Mouse (Mus musculus) forebrain, embryonic 11.5 days (tissue): ENCODE results near the gene Ptprh. TPM values are rescaled to one million over a fixed set of nuclear protein-coding genes. Genes with fewer than 3 reads are reported as not detected.
A peak's percentile ranks its signal among the peaks of the same experiment; 100 is the strongest.
"Not testable (repeated sequence)": the region's sequence is repeated elsewhere in the genome, so short reads cannot be mapped to it uniquely, and the experiment has no call there.

Experiments used
- ATAC-seq: fragments of 200-750 bp; cut with Nextera tagmentation; replicated peaks from 2 replicates; pipeline ENCODE4 v1.8.0; 2017; ENCODE audit warnings: moderate TSS enrichment; ENCODE audit not compliant: low FRiP score
- DNase-seq: peaks from one replicate; pipeline ENCODE4 v3.0.0-alpha.2; 2017; ENCODE audit warnings: low spot score
- H3K27ac ChIP-seq: fragments of 300-500 bp; sonication (generic); 2 replicates; pipeline ENCODE4 v1.5.1; 2014; ENCODE audit warnings: low read depth, low read length
- H3K27me3 ChIP-seq: fragments of 300-500 bp; sonication (generic); 2 replicates; pipeline ENCODE4 v1.6.1; 2014; ENCODE audit warnings: mild to moderate bottlenecking, low read length, mixed read lengths; ENCODE audit not compliant: control insufficient read depth, insufficient read depth
- H3K36me3 ChIP-seq: fragments of 300-500 bp; sonication (generic); 2 replicates; pipeline ENCODE4 v1.6.1; 2014; ENCODE audit warnings: mild to moderate bottlenecking, low read length, moderate library complexity, mixed read lengths; ENCODE audit not compliant: control insufficient read depth, insufficient read depth
- H3K4me1 ChIP-seq: fragments of 300-500 bp; sonication (generic); replicated peaks from 2 replicates; pipeline ENCODE4 v1.6.1; 2014; ENCODE audit warnings: low read length, mixed read lengths; ENCODE audit not compliant: control insufficient read depth, insufficient read depth
- H3K4me2 ChIP-seq: fragments of 300-500 bp; sonication (generic); 2 replicates; pipeline ENCODE4 v1.6.1; 2014; ENCODE audit warnings: low read depth, mild to moderate bottlenecking, low read length, moderate library complexity, mixed read lengths; ENCODE audit not compliant: severe bottlenecking
- H3K4me3 ChIP-seq: fragments of 300-500 bp; sonication (generic); 2 replicates; pipeline ENCODE4 v1.5.1; 2014; ENCODE audit warnings: low read depth, low read length
- H3K9ac ChIP-seq: fragments of 300-500 bp; sonication (generic); 2 replicates; pipeline ENCODE4 v1.6.1; 2014; ENCODE audit warnings: low read length
- H3K9me3 ChIP-seq: fragments of 300-500 bp; sonication (generic); 2 replicates; pipeline ENCODE4 v1.6.1; 2016; ENCODE audit warnings: low read length, mixed read lengths; ENCODE audit not compliant: control insufficient read depth
- WGBS: fragments of 180-500 bp; shearing (Covaris S2); extraction: QIAGEN DNeasy Blood & Tissue Kit; methylation state at CpG from one replicate; pipeline ENCODE4 v1.1.7; 2014; 5-methylcytosine and 5-hydroxymethylcytosine counted together
- polyA plus RNA-seq: library from polyadenylated mRNA; unstranded; fragments of >200 nt; fragmentation: Nextera tagmentation; extraction: Ambion mirVana; gene quantifications from 2 replicates; pipeline ENCODE4 v1.2.1, GENCODE M21; 2014

Ptprh gene
- polyA plus RNA-seq, 1 experiment from 2014 or later: not detected

GRCm38 (mm10) chr7:4541344-4541743 lies 62.5 kb downstream of the Ptprh start:
- 66% methylated on average over 5 of the region's 5 CpGs for WGBS
- peaks cover 5% of the 10 kb centered on the region; the same call in 1 of the 2 replicates for H3K4me1 ChIP-seq
- no peak overlapping the region for H3K4me3 ChIP-seq
- no peak overlapping the region for H3K27ac ChIP-seq
- ATAC-seq (no peak), DNase-seq (no peak)
- H3K36me3 ChIP-seq: no peaks in the 10 kb centered on the region
- H3K9me3 ChIP-seq: no peaks in the 10 kb centered on the region
- H3K27me3 ChIP-seq: no peaks in the 10 kb centered on the region
- H3K9ac ChIP-seq: no peak overlapping the region
- no peak overlapping the region for H3K4me2 ChIP-seq

DNA sequence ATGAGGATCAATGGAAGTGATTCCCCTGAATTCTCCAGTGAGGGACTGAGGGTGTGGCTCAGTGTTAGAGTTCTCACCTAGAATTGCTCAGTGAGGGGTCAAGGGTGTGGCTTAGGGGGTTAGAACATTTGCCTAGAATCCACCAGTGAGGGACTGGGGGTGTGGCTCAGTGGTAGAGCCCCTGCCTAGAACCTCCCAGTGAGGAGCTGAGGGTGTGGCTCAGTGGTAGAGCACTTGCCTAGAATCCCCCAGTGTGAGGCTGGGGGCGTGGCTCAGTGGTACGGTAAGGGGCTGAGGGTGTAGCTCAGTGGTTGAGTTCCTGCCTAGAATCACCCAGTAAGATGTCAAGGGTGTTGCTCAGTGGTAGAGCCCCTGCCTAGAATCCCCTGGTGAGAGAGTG lies 64.8 kb downstream of the Ptprh start:
- no peaks in the 10 kb centered on the region for H3K36me3 ChIP-seq
- no peak overlapping the region for H3K9ac ChIP-seq
- no peaks in the 10 kb centered on the region for H3K4me1 ChIP-seq
- H3K4me2 ChIP-seq: no peak overlapping the region
- no peak for ATAC-seq
- H3K4me3 ChIP-seq: no peak overlapping the region
- no peak for DNase-seq
- H3K27ac ChIP-seq: no peak overlapping the region
- H3K9me3 ChIP-seq: no peaks in the 10 kb centered on the region
- 94% methylated on average over 2 of the region's 2 CpGs for WGBS
- H3K27me3 ChIP-seq: no peaks in the 10 kb centered on the region

- Histone ChIP-seq H3K27me3 (no peaks in the 10 kb centered on the region), H3K9ac (no peak overlapping the region), H3K9me3 (no peaks in the 10 kb centered on the region), H3K27ac (no peak overlapping the region), H3K4me2 (no peak overlapping the region), H3K4me3 (no peak overlapping the region), H3K36me3 (no peaks in the 10 kb centered on the region), H3K4me1 (no peaks in the 10 kb centered on the region)
- whole genome bisulfite sequencing: 60% methylated on average over 4 of the region's 4 CpGs
- DNase-seq (no peak), ATAC-seq (no peak)
Measured at GRCm38 (mm10) chr7:4537181-4537580, 66.7 kb downstream of the Ptprh start.

DNA sequence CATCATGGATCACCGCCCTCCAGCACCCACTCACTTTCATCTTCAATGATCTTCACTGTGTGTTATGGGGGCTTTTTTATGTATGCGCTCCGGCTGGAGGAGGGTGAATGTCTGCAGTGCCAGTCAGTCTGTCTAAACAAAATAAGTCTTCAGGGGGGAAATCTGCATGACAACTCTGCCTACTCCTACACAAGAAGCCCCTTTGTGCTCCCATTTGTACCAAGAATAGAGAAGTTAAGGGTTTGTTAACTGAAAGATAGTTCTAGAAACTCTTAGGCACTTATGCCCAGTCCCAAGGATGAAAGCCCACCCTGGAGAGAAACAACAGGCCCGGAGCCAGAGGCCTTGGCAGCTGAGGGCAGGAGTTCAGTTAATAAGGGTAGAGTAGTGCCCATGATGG lies 67.5 kb downstream of the Ptprh start:
- Histone ChIP-seq H3K36me3 (no peaks in the 10 kb centered on the region), H3K9me3 (no peaks in the 10 kb centered on the region), H3K4me2 (no peak overlapping the region), H3K27me3 (no peaks in the 10 kb centered on the region), H3K4me3 (no peak overlapping the region), H3K9ac (no peak overlapping the region), H3K27ac (no peak overlapping the region), H3K4me1 (0 out of 2 replicates have a peak, but pooled peaks cover 2% of the 10 kb centered on the region)
- DNase-seq: no peak
- no peak for ATAC-seq
- WGBS: 82% methylated on average over 4 of the region's 4 CpGs

DNA sequence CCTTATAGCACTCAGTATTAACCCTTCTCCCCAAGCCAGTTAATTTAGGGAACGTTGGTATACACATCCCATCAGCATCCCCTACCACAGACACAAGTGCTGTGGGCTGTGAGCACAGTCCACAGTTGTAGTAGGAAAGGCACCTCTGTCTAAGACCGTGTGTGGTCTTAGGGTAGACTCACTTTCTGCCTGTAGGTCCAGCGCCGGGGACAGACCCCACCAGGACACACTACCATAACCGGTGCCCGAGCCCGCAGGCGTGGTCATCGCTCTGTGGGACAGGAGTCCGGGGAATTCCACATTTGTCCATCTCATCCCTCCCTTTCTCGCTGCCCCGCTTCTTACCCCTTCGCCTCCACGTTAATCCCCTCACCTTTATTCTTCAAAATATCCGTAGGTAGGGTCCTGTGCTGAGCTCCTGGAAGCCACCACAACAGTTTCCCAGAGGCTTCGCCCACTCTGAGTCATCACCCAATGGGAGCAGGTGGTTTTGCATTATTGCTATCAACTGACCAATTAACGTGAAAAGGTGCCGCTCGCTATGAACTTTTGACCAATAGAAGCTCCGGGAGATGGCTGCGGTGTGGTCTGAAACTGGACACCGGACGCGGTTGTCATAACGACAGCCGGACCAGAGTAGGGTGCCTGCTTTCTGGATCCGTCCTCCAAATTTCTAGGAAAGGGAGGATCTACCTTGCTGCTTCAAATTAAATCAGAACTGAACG lies 71.7 kb downstream of the Ptprh start, which contains the start of gene Dnaaf3:
Gene Dnaaf3, minus strand, starts transcription at position 449 of the 725 bp plus-strand sequence.
- Histone ChIP-seq H3K4me3 (peak within 1 kb of the TSS; percentile 34), H3K4me2 (peak within 1 kb of the TSS; percentile 65), H3K27ac (no peak within 1 kb of the TSS)

DNA sequence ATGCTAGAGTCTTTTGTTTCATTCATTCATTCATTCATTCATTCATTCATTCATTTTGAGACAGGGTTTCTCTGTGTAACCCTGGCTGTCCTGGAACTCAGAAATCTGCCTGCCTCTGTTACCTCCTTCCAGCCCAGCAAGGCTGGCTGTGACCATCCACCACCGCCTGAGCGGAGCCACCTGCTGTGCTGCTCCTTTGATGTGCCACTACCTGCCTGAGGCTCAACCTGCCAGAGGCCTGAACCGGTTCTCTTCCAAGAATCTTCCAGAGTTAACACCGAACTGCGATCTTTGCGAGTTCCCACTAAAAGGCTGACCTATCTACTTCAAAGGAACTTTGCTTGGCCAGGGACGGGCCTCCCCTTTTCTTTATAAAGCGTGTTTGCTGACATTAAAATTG lies 73.7 kb downstream of the Ptprh start:
- H3K36me3 ChIP-seq, H3K27me3 ChIP-seq, H3K4me2 ChIP-seq, H3K4me3 ChIP-seq, H3K4me1 ChIP-seq, H3K9me3 ChIP-seq, ATAC-seq, DNase-seq, H3K9ac ChIP-seq, H3K27ac ChIP-seq: not testable (repeated sequence)
- 43% methylated on average over 6 of the region's 8 CpGs for WGBS

More for the DNA sequence above, 71.7 kb downstream of the Ptprh start, which contains the start of gene Dnaaf3:
- WGBS: 3% methylated on average over 28 of the region's 28 CpGs
- H3K36me3 ChIP-seq: no peaks in the 10 kb centered on the region
- DNase-seq (peak; percentile 86), ATAC-seq (peak; percentile 90)
- peak within 1 kb of the TSS; percentile 23; the same call in 1 of the 2 replicates for H3K9ac ChIP-seq
- peaks cover 5% of the 10 kb centered on the region; the same call in 1 of the 2 replicates for H3K4me1 ChIP-seq
- no peaks in the 10 kb centered on the region for H3K9me3 ChIP-seq
- H3K27me3 ChIP-seq: peaks cover 3% of the 10 kb centered on the region; the same call in 1 of the 2 replicates

DNA sequence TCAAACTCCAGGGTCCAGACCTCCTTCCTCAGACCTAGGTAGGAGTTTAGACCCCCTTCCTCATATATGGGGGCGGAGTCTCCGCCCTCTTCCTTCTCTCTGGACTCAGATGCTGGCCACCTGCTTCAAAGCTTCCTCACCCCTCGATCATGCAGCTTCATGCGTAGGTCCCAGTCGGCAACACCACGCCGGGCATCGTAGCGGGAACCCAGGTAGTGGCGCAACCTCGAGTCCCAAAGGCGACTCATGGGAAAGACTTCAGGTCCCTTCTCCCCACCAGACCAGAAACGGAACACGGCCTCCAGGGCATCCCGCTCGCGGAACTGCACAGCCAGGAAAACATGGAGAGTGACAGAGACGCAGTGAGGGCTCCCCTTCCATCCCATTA lies 76.5 kb downstream of the Ptprh start:
- peaks cover 9% of the 10 kb centered on the region for H3K4me1 ChIP-seq
- H3K4me3 ChIP-seq: no peak overlapping the region
- peaks cover 5% of the 10 kb centered on the region; the same call in 1 of the 2 replicates for H3K27me3 ChIP-seq
- H3K27ac ChIP-seq: no peak overlapping the region
- H3K4me2 ChIP-seq: no peak overlapping the region
- no peak for ATAC-seq
- H3K9ac ChIP-seq: peak overlapping the region; percentile 47; the same call in 1 of the 2 replicates
- H3K9me3 ChIP-seq: no peaks in the 10 kb centered on the region
- no peak for DNase-seq
- H3K36me3 ChIP-seq: no peaks in the 10 kb centered on the region
- 51% methylated on average over 18 of the region's 18 CpGs for WGBS

GRCm38 (mm10) chr7:4526341-4527301 lies 77.2 kb downstream of the Ptprh start:
- Histone ChIP-seq H3K27ac (no peak overlapping the region), H3K27me3 (peaks cover 8% of the 10 kb centered on the region; the same call in 1 of the 2 replicates), H3K9me3 (no peaks in the 10 kb centered on the region), H3K9ac (peak overlapping the region; percentile 47), H3K4me2 (peak overlapping the region; percentile 50), H3K4me3 (peak overlapping the region; percentile 25), H3K4me1 (peaks cover 8% of the 10 kb centered on the region), H3K36me3 (no peaks in the 10 kb centered on the region)
- DNase-seq (peak; percentile 94), ATAC-seq (peak; percentile 92)
- WGBS: 20% methylated on average over 40 of the region's 40 CpGs
